Mouse (Mus musculus) spleen, postnatal 36 days (tissue): ENCODE data around the gene Rcan1.

ENCODE experiments used
- DNase-seq, 2 experiments: peaks; one replicate each; pipeline ENCODE4 v3.0.0; 2022; ENCODE audit warnings: low spot score in 2 of 2, mixed read lengths in 1 of 2

The Rcan1 gene

GRCm38 (mm10) chr16:92353295-92353694, 117.4 kb downstream of the Rcan1 start:
- DNase-seq = no peak

- DNase-seq = no peak
Observed at GRCm38 (mm10) chr16:92348941-92349340, 121.7 kb downstream of the Rcan1 start.

- DNase-seq = no peak
Observed at GRCm38 (mm10) chr16:92346297-92346916, 124.3 kb downstream of the Rcan1 start.

- DNase-seq = no peak
Observed at GRCm38 (mm10) chr16:92345177-92345576, 125.5 kb downstream of the Rcan1 start.
